Mouse (Mus musculus) MEL (cell line): ENCODE measurements at regions not wholly inside any gene's neighbourhood (a gene's known extent, or its start where the extent isn't known, plus 50 kb on each side); places are given as distances from the start of the nearest gene placed in this dataset.

ENCODE experiments used
- BHLHE40 ChIP-seq: IDR thresholded peaks from 2 replicates; pipeline ENCODE4 v1.6.1; 2012; ENCODE audit warnings: low read depth, mild to moderate bottlenecking, inconsistent platforms, low read length, improper control_type of control experiment, borderline replicate concordance
- CTCF ChIP-seq, 3 experiments: IDR thresholded peaks in 2 of 3; conservative IDR thresholded peaks in 1 of 3; 2 replicates each; pipeline ENCODE4 v1.5.1; 2011 to 2012; ENCODE audit warnings: low read length in 3 of 3, low read depth in 2 of 3, mild to moderate bottlenecking in 2 of 3, improper control_type of control experiment in 1 of 3, inconsistent platforms in 1 of 3, mixed read lengths in 1 of 3, moderate library complexity in 1 of 3; ENCODE audit not compliant: control insufficient read depth in 1 of 3, insufficient read depth in 1 of 3, poor library complexity in 1 of 3, severe bottlenecking in 1 of 3
- ETS1 ChIP-seq: IDR thresholded peaks from 2 replicates; pipeline ENCODE4 v1.6.1; 2012; ENCODE audit warnings: low read depth, mild to moderate bottlenecking, inconsistent platforms, low read length, improper control_type of control experiment, moderate library complexity
- MAFK ChIP-seq: IDR thresholded peaks from 2 replicates; pipeline ENCODE4 v1.6.1; 2011; ENCODE audit warnings: low read depth, mild to moderate bottlenecking, low read length, improper control_type of control experiment, borderline replicate concordance
- MAX ChIP-seq: IDR thresholded peaks from 2 replicates; pipeline ENCODE4 v1.6.1; 2011; ENCODE audit warnings: low read length, improper control_type of control experiment
- POLR2A ChIP-seq, 2 experiments: IDR thresholded peaks; 2 replicates each; pipeline ENCODE4 v1.6.1; 2011 to 2012; ENCODE audit warnings: low read length in 2 of 2, mild to moderate bottlenecking in 2 of 2, control low read depth in 1 of 2, improper control_type of control experiment in 1 of 2, low read depth in 1 of 2, moderate library complexity in 1 of 2; ENCODE audit not compliant: control insufficient read depth in 1 of 2, insufficient read depth in 1 of 2, poor library complexity in 1 of 2
- POLR2AphosphoS2 ChIP-seq: IDR thresholded peaks from 2 replicates; pipeline ENCODE4 v1.6.1; 2011; ENCODE audit warnings: low read length, improper control_type of control experiment
- POLR2AphosphoS5 ChIP-seq: IDR thresholded peaks from 2 replicates; pipeline ENCODE4 v1.6.1; 2012; ENCODE audit warnings: low read depth, borderline replicate concordance, mild to moderate bottlenecking, inconsistent platforms, low read length, moderate library complexity, mixed read lengths
- RAD21 ChIP-seq: IDR thresholded peaks from 2 replicates; pipeline ENCODE4 v1.6.1; 2011; ENCODE audit warnings: mild to moderate bottlenecking, low read depth, low read length, improper control_type of control experiment
- TAL1 ChIP-seq: IDR thresholded peaks from 2 replicates; pipeline ENCODE4 v1.6.1; 2012; ENCODE audit warnings: mild to moderate bottlenecking, inconsistent platforms, low read length, moderate library complexity, mixed read lengths
- TBP ChIP-seq: IDR thresholded peaks from 2 replicates; pipeline ENCODE4 v1.8.0; 2011; ENCODE audit warnings: low read depth, low read length, improper control_type of control experiment
- TCF12 ChIP-seq: IDR thresholded peaks from 2 replicates; pipeline ENCODE4 v1.6.1; 2014; ENCODE audit warnings: low read depth, mild to moderate bottlenecking, inconsistent platforms, low read length, improper control_type of control experiment, moderate library complexity
- USF1 ChIP-seq: IDR thresholded peaks from 2 replicates; pipeline ENCODE4 v1.6.1; 2014; ENCODE audit warnings: low read depth, mild to moderate bottlenecking, inconsistent platforms, low read length, improper control_type of control experiment, moderate library complexity
- ZC3H11A ChIP-seq: IDR thresholded peaks from 2 replicates; pipeline ENCODE4 v1.6.1; 2012; ENCODE audit warnings: low read depth, mild to moderate bottlenecking, inconsistent platforms, low read length, improper control_type of control experiment

DNA sequence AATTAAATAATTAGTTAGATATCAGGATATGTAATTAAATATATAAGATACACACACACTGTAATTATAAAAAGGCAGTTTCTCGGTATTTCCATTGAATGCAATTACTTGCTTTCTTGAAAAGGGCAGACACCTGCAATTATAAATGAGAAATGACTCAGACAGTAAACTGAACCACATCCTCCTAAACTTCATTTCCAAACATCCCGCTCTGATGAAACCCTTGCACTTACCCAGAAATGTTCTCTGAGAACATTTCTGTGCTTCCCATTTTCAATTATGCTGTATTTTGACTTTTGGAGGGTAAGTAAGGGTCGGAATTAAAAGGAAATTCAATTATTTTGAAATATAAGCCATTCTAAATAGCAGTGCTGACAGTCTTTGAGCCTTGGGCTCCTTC lies 204.7 kb downstream of the Meis1 start:
- no peak for TF ChIP-seq POLR2A (IDR thresholded peaks at IDR 0.05; ENCODE audit: control insufficient read depth in 1 of 2, insufficient read depth in 1 of 2, low read depth in 1 of 2, low read length in 2 of 2, poor library complexity in 1 of 2)
- no peak for TF ChIP-seq POLR2AphosphoS2
- no peak for TF ChIP-seq CTCF (IDR thresholded peaks at IDR 0.05 in 2 of 3, conservative IDR thresholded peaks at IDR 0.05 in 1 of 3; ENCODE audit: control insufficient read depth in 1 of 3, insufficient read depth in 1 of 3, low read depth in 2 of 3, low read length in 3 of 3, poor library complexity in 1 of 3, severe bottlenecking in 1 of 3)
- no peak for TF ChIP-seq MAX
- no peak for TF ChIP-seq ZC3H11A
- TF ChIP-seq RAD21: no peak
- TF ChIP-seq BHLHE40: no peak
- no peak for TF ChIP-seq ETS1
- TF ChIP-seq POLR2AphosphoS5: no peak
- no peak for TF ChIP-seq MAFK
- no peak for TF ChIP-seq TBP
- TF ChIP-seq TAL1: no peak
- no peak for TF ChIP-seq TCF12
- TF ChIP-seq USF1: no peak
